Mouse (Mus musculus) heart, embryonic 11.5 days (tissue): ENCODE data around the gene Pbx2. TPM values are rescaled to one million over a fixed set of nuclear protein-coding genes. Genes with fewer than 3 reads are reported as not detected.

Experiments
- ATAC-seq: fragments of 200-750 bp; cut with Nextera tagmentation; replicated peaks from 2 replicates; pipeline ENCODE4 v1.8.0; 2017; ENCODE audit warnings: moderate library complexity; ENCODE audit not compliant: insufficient number of reproducible peaks, low FRiP score, low TSS enrichment
- H3K27ac ChIP-seq: fragments of 300-500 bp; sonication (generic); 2 replicates; pipeline ENCODE4 v1.5.1; 2014; ENCODE audit warnings: mild to moderate bottlenecking, low read depth, low read length
- H3K27me3 ChIP-seq: fragments of 300-500 bp; sonication (generic); 2 replicates; pipeline ENCODE4 v1.6.1; 2014; ENCODE audit warnings: mild to moderate bottlenecking, low read length, mixed read lengths; ENCODE audit not compliant: control insufficient read depth, insufficient read depth
- H3K36me3 ChIP-seq: fragments of 300-500 bp; sonication (generic); 2 replicates; pipeline ENCODE4 v1.6.1; 2014; ENCODE audit warnings: mild to moderate bottlenecking, low read length, moderate library complexity, mixed read lengths; ENCODE audit not compliant: control insufficient read depth, insufficient read depth
- H3K4me1 ChIP-seq: fragments of 300-500 bp; sonication (generic); 2 replicates; pipeline ENCODE4 v1.6.1; 2014; ENCODE audit warnings: low read length; ENCODE audit not compliant: control insufficient read depth, insufficient read depth
- H3K4me2 ChIP-seq: fragments of 300-500 bp; sonication (generic); 2 replicates; pipeline ENCODE4 v1.6.1; 2014; ENCODE audit warnings: mild to moderate bottlenecking, moderate library complexity
- H3K4me3 ChIP-seq: fragments of 300-500 bp; sonication (generic); 2 replicates; pipeline ENCODE4 v1.5.1; 2014; ENCODE audit warnings: low read depth, low read length
- H3K9ac ChIP-seq: fragments of 300-500 bp; sonication (generic); 2 replicates; pipeline ENCODE4 v1.6.1; 2014; ENCODE audit warnings: mild to moderate bottlenecking, low read depth, low read length, moderate library complexity
- H3K9me3 ChIP-seq: fragments of 300-500 bp; sonication (generic); replicated peaks from 2 replicates; pipeline ENCODE4 v1.6.1; 2016; ENCODE audit warnings: low read length; ENCODE audit not compliant: control insufficient read depth
- WGBS: fragments of 180-500 bp; shearing (Covaris S2); extraction: QIAGEN DNeasy Blood & Tissue Kit; methylation state at CpG from one replicate; pipeline ENCODE4 v1.1.7; 2014; ENCODE audit not compliant: insufficient replicate concordance; 5-methylcytosine and 5-hydroxymethylcytosine counted together
- polyA plus RNA-seq: library from polyadenylated mRNA; unstranded; fragments of >200 nt; fragmentation: Nextera tagmentation; extraction: Ambion mirVana; gene quantifications from 2 replicates; pipeline ENCODE4 v1.2.1, GENCODE M21; 2014

Gene Pbx2
- polyA plus RNA-seq, 1 experiment from 2014 or later: 12.5 TPM

GRCm38 (mm10) chr17:34585121-34585520, 5.9 kb upstream of the Pbx2 start:
- Histone ChIP-seq H3K9ac (no peak overlapping the region), H3K9me3 (no peaks in the 10 kb centered on the region), H3K27ac (no peak overlapping the region), H3K36me3 (no peaks in the 10 kb centered on the region), H3K4me2 (no peak overlapping the region), H3K4me1 (peaks cover 24% of the 10 kb centered on the region), H3K27me3 (no peaks in the 10 kb centered on the region), H3K4me3 (no peak overlapping the region)
- WGBS: 81% methylated on average over 8 of the region's 8 CpGs
- no peak for ATAC-seq

GRCm38 (mm10) chr17:34585877-34586771, 4.9 kb upstream of the Pbx2 start:
- ATAC-seq: no peak
- Histone ChIP-seq H3K27ac (peak overlapping the region; percentile 93), H3K27me3 (no peaks in the 10 kb centered on the region), H3K36me3 (no peaks in the 10 kb centered on the region), H3K9me3 (no peaks in the 10 kb centered on the region), H3K4me2 (peak overlapping the region; percentile 99), H3K4me1 (peaks cover 34% of the 10 kb centered on the region), H3K4me3 (peak overlapping the region; percentile 60), H3K9ac (peak overlapping the region; percentile 96)
- 29% methylated on average over 32 of the region's 32 CpGs for WGBS

DNA sequence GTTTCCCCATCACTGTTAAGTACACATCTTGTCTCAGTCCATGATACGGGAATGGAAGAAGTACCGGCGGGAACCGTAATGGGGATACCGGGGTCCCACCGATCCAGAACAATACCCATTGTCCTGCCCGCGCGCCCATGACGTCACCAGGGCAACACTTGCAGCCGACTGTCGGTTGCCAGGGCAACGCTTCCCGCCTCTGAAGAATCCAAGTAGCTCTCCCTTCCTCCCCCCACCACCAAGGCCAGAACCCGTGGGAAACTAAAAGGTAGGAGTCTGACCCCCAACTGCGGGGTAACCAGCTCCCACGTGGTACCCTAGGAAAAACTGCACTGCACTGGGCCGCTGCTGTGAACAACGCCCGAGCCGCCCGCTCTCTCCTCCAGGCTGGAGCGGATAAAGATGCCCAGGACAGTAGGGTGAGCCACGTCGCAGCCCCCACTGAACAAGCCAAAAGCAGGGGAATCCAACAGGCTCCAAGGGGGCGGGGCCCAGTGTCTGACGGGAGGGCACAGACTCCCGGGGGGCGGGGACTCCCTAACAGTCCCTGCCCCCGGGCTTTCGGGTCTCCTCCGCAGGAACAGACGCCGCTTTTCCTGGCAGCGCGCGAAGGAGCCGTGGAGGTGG, 4.2 kb upstream of the Pbx2 start:
- Histone ChIP-seq H3K27me3 (no peaks in the 10 kb centered on the region), H3K4me1 (peaks cover 38% of the 10 kb centered on the region), H3K4me3 (peak overlapping the region; percentile 60), H3K9ac (peak overlapping the region; percentile 96), H3K4me2 (peak overlapping the region; percentile 99), H3K36me3 (no peaks in the 10 kb centered on the region), H3K27ac (peak overlapping the region; percentile 93), H3K9me3 (no peaks in the 10 kb centered on the region)
- peak; percentile 78 for ATAC-seq
- under 1% methylated on average over 38 of the region's 38 CpGs for whole genome bisulfite sequencing

DNA sequence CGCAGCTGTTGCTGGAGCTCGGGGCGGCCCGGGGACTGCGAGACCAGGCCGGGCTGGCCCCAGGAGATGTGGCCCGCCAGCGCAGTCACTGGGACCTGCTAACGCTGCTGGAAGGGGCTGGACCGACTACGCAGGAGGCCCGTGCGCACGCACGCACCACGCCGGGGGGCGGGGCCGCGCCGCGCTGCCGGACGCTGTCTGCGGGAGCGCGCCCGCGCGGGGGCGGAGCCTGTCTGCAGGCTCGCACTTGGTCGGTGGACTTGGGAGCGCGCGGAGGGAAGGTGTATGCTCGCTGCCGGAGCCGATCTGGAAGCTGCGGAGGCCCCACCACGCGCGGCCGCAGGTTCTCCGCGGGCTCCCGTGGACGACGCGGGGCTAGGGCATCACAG, 3.6 kb upstream of the Pbx2 start:
- WGBS: under 1% methylated on average over 42 of the region's 50 CpGs
- Histone ChIP-seq H3K4me1 (peaks cover 38% of the 10 kb centered on the region), H3K27ac (peak overlapping the region; percentile 93), H3K36me3 (no peaks in the 10 kb centered on the region), H3K9ac (peak overlapping the region; percentile 96), H3K27me3 (no peaks in the 10 kb centered on the region), H3K4me2 (peak overlapping the region; percentile 99), H3K4me3 (peak overlapping the region; percentile 60), H3K9me3 (no peaks in the 10 kb centered on the region)
- ATAC-seq: peak; percentile 74

DNA sequence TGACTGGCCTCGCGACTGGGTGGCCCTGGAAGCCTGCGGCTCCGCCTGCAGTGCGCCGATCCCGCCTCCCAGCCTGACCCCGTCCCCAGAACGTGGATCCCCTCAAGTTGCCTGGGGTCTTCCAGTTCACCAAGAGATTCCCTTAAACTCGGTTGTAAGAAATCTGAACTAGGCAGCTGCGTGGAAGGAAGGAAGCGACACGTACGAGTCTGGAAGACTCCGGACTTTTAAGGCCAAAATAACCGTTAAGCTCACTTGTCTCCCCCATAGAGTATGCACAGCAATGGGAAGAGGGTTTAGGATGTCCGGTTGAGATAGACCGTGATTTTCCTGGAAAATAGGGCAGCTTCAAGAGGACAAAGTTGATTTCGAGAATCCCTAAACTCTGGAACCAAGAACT, 3.3 kb upstream of the Pbx2 start:
- WGBS: 2% methylated on average over 19 of the region's 19 CpGs
- Histone ChIP-seq H3K36me3 (no peaks in the 10 kb centered on the region), H3K9ac (peak overlapping the region; percentile 96), H3K27me3 (no peaks in the 10 kb centered on the region), H3K9me3 (no peaks in the 10 kb centered on the region), H3K4me1 (peaks cover 41% of the 10 kb centered on the region), H3K4me3 (peak overlapping the region; percentile 60), H3K27ac (peak overlapping the region; percentile 93), H3K4me2 (peak overlapping the region; percentile 99)
- no peak for ATAC-seq

GRCm38 (mm10) chr17:34588767-34589166, 2.3 kb upstream of the Pbx2 start:
- no peaks in the 10 kb centered on the region for H3K9me3 ChIP-seq
- H3K4me3 ChIP-seq: no peak overlapping the region
- WGBS: 67% methylated on average over 3 of the region's 3 CpGs
- 0 out of 2 replicates have a peak overlapping the region, but pooled peaks have one; percentile 5 for H3K9ac ChIP-seq
- no peak overlapping the region; the same call in 1 of the 2 replicates for H3K27ac ChIP-seq
- peaks cover 49% of the 10 kb centered on the region for H3K4me1 ChIP-seq
- H3K36me3 ChIP-seq: no peaks in the 10 kb centered on the region
- ATAC-seq: no peak
- no peaks in the 10 kb centered on the region for H3K27me3 ChIP-seq
- H3K4me2 ChIP-seq: peak overlapping the region; percentile 99

- WGBS: 37% methylated on average over 7 of the region's 7 CpGs
- Histone ChIP-seq H3K27ac (peak overlapping the region; percentile 7; the same call in 1 of the 2 replicates), H3K27me3 (no peaks in the 10 kb centered on the region), H3K36me3 (no peaks in the 10 kb centered on the region), H3K9ac (0 out of 2 replicates have a peak overlapping the region, but pooled peaks have one; percentile 5), H3K4me2 (peak overlapping the region; percentile 29), H3K4me3 (peak overlapping the region; percentile 19; the same call in 1 of the 2 replicates), H3K9me3 (no peaks in the 10 kb centered on the region), H3K4me1 (peaks cover 54% of the 10 kb centered on the region)
- ATAC-seq: no peak
Measured at GRCm38 (mm10) chr17:34589206-34589605, 1.9 kb upstream of the Pbx2 start.

DNA sequence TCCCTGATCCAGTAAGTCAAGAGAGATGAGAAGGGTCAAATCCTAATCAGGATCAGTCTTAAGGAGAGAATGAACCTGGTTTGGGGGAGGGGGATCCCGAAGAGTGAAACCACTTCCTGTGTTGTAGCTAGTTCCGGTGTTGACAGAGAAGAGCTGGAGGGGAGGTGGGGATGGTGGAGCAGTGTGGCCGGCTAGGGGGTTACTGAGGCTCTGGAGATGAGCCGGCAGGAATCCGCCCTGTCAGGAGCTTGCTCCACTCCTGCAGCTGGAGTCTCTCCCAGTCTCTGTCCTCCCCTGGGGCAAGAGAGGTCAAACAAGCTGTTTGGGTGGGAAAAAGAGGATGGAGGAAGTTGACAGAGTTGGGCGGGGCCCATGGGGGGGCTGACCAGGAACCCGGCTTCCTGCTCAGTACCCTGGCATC, 1.4 kb upstream of the Pbx2 start, which contains the start of gene Gpsm3:
Gpsm3 (plus strand) TSS at position 126 of the 421 bp plus-strand sequence.
- Histone ChIP-seq H3K4me3 (peak within 1 kb of the TSS; percentile 19), H3K27ac (peak within 1 kb of the TSS; percentile 97; the same call in 1 of the 2 replicates), H3K27me3 (no peaks in the 10 kb centered on the region), H3K4me2 (peak within 1 kb of the TSS; percentile 99), H3K36me3 (0 out of 2 replicates have a peak, but pooled peaks cover 2% of the 10 kb centered on the region), H3K9me3 (no peaks in the 10 kb centered on the region), H3K4me1 (peaks cover 58% of the 10 kb centered on the region), H3K9ac (peak within 1 kb of the TSS; percentile 58; the same call in 1 of the 2 replicates)
- WGBS: 17% methylated on average over 7 of the region's 7 CpGs
- ATAC-seq: no peak
